Mouse (Mus musculus) liver, embryonic 11.5 days (tissue): Measurements from ENCODE around the gene Mpzl1. TPM values are rescaled to one million over a fixed set of nuclear protein-coding genes. Genes with fewer than 3 reads are reported as not detected.

Experiments
- ATAC-seq: fragments of 200-750 bp; cut with Nextera tagmentation; replicated peaks from 2 replicates; pipeline ENCODE4 v1.8.0; 2017; ENCODE audit warnings: moderate number of reproducible peaks, mild to moderate bottlenecking, moderate TSS enrichment, moderate library complexity; ENCODE audit not compliant: low FRiP score
- DNase-seq: peaks from one replicate; pipeline ENCODE4 v3.0.0-alpha.2; 2017; ENCODE audit warnings: low spot score
- H3K27ac ChIP-seq: fragments of 300-500 bp; sonication (generic); 2 replicates; pipeline ENCODE4 v1.5.1; 2014; ENCODE audit warnings: mild to moderate bottlenecking, low read depth, low read length, control low read depth
- H3K27me3 ChIP-seq: fragments of 300-500 bp; sonication (generic); replicated peaks from 2 replicates; pipeline ENCODE4 v1.6.1; 2014; ENCODE audit warnings: low read length, mixed read lengths; ENCODE audit not compliant: control insufficient read depth, insufficient read depth
- H3K36me3 ChIP-seq: fragments of 300-500 bp; sonication (generic); 2 replicates; pipeline ENCODE4 v1.6.1; 2014; ENCODE audit warnings: mild to moderate bottlenecking, low read length, moderate library complexity, mixed read lengths; ENCODE audit not compliant: control insufficient read depth, insufficient read depth
- H3K4me1 ChIP-seq: fragments of 300-500 bp; sonication (generic); replicated peaks from 2 replicates; pipeline ENCODE4 v1.6.1; 2014; ENCODE audit warnings: low read length, mixed read lengths; ENCODE audit not compliant: control insufficient read depth, insufficient read depth
- H3K4me2 ChIP-seq: fragments of 300-500 bp; sonication (generic); 2 replicates; pipeline ENCODE4 v1.6.1; 2014; ENCODE audit warnings: mild to moderate bottlenecking, control low read depth, moderate library complexity
- H3K4me3 ChIP-seq: fragments of 300-500 bp; sonication (generic); 2 replicates; pipeline ENCODE4 v1.5.1; 2014; ENCODE audit warnings: low read depth, low read length, control low read depth
- H3K9ac ChIP-seq: fragments of 300-500 bp; sonication (generic); 2 replicates; pipeline ENCODE4 v1.6.1; 2014; ENCODE audit warnings: low read depth, low read length, control low read depth
- H3K9me3 ChIP-seq: fragments of 300-500 bp; sonication (generic); 2 replicates; pipeline ENCODE4 v1.6.1; 2016; ENCODE audit warnings: low read length, inconsistent platforms, mixed read lengths; ENCODE audit not compliant: control insufficient read depth
- WGBS: fragments of 180-500 bp; shearing (Covaris S2); extraction: QIAGEN DNeasy Blood & Tissue Kit; methylation state at CpG from one replicate; pipeline ENCODE4 v1.1.7; 2014; 5-methylcytosine and 5-hydroxymethylcytosine counted together
- polyA plus RNA-seq: library from polyadenylated mRNA; unstranded; fragments of >200 nt; fragmentation: Nextera tagmentation; extraction: Ambion mirVana; gene quantifications from 2 replicates; pipeline ENCODE4 v1.2.1, GENCODE M21; 2014

The Mpzl1 gene
- polyA plus RNA-seq, 1 experiment from 2014 or later, result 85.7 TPM

DNA sequence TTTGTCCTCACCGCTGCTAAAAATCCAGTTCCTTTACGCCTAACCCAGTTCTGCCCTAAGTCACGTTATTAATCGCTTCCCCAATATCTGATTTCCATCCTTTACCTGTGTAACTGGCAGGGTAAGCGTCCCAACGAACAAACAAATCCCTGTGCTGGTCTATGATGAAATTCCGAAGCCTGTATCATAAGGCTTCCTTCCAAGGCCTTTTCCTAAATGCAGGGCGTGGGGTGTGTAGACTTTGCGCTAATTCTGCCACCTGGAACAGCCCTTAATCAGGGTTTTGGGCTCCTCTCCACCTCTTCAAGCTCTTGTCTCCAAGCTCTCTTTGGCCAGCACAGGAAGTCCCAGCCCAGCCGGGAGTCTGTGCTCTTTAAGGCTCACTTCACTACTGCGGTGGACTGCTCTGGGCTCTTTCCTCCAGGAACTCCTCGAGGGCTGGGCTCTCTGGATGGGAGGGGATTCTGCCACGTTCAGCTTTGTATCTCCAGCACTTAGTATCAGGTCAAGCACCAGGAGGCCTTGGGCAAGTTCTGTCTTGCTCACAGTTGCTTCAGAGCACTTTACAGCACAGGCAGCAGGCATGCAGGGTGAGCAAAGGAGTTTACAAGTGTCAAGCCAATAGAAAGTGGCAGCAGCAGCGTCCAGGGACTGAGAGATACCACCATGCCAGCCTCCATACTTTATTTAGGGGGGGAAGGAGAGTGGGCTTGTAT lies 48.8 kb downstream of the Mpzl1 start:
- Histone ChIP-seq H3K4me1 (no peaks in the 10 kb centered on the region; the same call in 1 of the 2 replicates), H3K4me2 (no peak overlapping the region), H3K36me3 (no peaks in the 10 kb centered on the region), H3K27me3 (no peaks in the 10 kb centered on the region), H3K9me3 (no peaks in the 10 kb centered on the region), H3K4me3 (no peak overlapping the region), H3K9ac (no peak overlapping the region), H3K27ac (no peak overlapping the region)
- DNase-seq (no peak), ATAC-seq (peak; percentile 26; the same call in 1 of the 2 replicates)
- 61% methylated on average over 14 of the region's 14 CpGs for WGBS

DNA sequence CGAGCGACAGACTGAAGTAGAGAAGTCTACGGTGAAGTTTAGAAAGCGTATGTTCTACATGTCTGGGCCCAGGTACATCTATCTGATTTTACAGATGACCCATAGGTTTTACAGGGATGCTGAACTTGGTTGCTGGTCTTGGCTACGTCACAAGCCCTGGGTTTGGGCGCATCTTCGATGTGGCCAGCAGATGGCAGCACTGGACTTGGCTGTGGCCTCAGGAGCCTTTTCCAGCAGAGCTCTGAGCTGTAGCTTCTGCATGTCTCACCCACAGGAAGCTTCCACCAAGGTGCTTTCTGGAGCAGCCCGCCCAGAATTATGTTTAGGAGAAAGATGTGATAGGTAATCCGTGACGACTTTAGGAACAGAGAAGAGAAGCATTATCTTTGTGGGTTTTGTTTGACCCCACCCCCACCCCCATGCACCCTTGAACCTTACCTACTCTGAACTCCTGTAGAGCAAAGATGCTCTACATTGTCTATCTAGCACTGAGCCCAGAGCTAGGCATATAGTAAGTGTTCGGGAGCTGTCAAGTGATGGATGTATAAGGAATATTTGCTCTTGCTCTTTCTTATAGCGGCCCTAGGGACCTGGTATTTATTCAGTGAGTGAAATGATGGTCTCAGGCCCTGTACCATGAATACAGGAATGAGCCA lies 50.7 kb downstream of the Mpzl1 start:
- H3K36me3 ChIP-seq, result no peaks in the 10 kb centered on the region
- no peak overlapping the region for H3K4me3 ChIP-seq
- no peak overlapping the region for H3K4me2 ChIP-seq
- H3K27me3 ChIP-seq, result no peaks in the 10 kb centered on the region
- H3K4me1 ChIP-seq, result no peaks in the 10 kb centered on the region; the same call in 1 of the 2 replicates
- no peak overlapping the region for H3K27ac ChIP-seq
- H3K9me3 ChIP-seq, result no peaks in the 10 kb centered on the region
- 25% methylated on average over 12 of the region's 12 CpGs for WGBS
- ATAC-seq (peak; percentile 68), DNase-seq (peak; percentile 74)
- H3K9ac ChIP-seq, result no peak overlapping the region

DNA sequence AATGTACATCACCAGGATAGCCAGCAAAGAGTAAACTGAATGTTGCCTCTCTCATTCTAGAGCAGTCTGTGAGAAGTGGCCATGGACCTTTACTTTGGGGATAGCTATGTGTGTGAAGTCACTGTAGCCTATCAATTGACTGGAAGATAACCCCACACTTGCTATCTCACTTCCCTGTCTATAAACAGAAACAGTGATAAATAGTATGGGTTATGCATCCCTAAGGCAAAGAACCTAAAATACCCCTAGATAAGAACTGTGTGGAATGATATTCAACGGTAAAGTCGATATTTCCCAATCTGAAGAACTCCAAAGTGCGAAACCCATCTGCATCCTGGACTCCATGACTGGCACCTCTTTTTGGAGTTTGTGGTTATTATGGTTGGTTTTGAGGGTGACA lies 53.1 kb downstream of the Mpzl1 start:
- no peaks in the 10 kb centered on the region for H3K27me3 ChIP-seq
- no peaks in the 10 kb centered on the region for H3K4me1 ChIP-seq
- H3K27ac ChIP-seq, result no peak overlapping the region
- DNase-seq, result no peak
- H3K9me3 ChIP-seq, result no peaks in the 10 kb centered on the region
- no peak for ATAC-seq
- H3K4me2 ChIP-seq, result no peak overlapping the region
- no peaks in the 10 kb centered on the region for H3K36me3 ChIP-seq
- no peak overlapping the region for H3K9ac ChIP-seq
- H3K4me3 ChIP-seq, result no peak overlapping the region
- 77% methylated on average over 3 of the region's 3 CpGs for WGBS

DNA sequence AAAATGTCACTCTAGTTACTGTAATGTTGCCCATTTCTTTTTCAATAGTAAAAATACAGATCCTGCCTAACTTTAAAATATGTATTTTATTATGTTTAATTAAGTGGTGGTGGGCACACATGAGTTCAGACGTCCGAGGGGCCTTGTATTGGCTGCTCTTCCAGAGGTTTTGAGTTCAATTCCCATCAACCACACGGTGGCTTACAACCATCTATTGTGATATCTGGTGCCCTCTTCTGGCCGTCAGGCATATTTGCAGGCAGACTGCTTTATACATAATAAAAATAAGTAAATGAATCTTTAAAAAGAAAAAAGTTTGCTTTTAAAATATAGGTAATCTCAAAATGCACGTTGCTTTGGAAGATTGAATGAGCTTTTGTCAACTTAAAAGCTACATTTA lies 55.0 kb downstream of the Mpzl1 start:
- H3K4me2 ChIP-seq, result no peak overlapping the region
- H3K36me3 ChIP-seq, result no peaks in the 10 kb centered on the region
- H3K27ac ChIP-seq, result no peak overlapping the region
- ATAC-seq (no peak), DNase-seq (no peak)
- H3K27me3 ChIP-seq, result no peaks in the 10 kb centered on the region
- H3K9me3 ChIP-seq, result no peaks in the 10 kb centered on the region
- no peaks in the 10 kb centered on the region for H3K4me1 ChIP-seq
- 43% methylated on average over 5 of the region's 5 CpGs for WGBS
- no peak overlapping the region for H3K9ac ChIP-seq
- H3K4me3 ChIP-seq, result no peak overlapping the region

DNA sequence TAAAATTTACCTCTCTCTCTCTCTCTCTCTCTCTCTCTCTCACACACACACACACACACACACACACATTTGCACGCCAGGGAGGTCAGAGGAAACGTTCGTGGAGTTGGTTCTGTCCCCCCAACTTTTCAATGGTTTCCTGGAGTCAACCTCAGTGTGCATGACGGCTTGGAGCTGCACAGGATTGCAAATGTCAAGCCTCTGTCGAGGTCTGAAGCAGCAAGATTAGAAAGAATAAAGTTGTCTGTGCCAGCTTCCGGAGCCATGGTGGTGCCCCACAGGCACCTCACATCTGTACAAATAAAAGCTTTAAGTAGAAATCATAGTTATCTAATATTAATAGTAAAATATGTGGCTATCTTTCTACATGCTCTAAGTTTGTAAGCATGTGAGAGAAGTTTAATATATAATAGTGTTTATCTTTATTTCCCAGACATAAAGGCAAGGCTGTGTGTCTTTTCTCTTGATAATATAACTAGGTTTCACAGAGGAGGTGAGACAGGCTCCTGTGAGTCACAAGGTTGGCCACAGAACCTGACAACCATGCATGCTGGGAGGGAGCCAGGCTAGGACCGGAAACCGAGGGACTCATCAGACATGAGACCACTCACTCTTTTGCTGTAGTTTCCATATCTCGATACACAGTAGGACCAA lies 57.8 kb downstream of the Mpzl1 start:
- Histone ChIP-seq H3K4me3 (no peak overlapping the region), H3K27ac (no peak overlapping the region), H3K4me2 (no peak overlapping the region), H3K4me1 (no peaks in the 10 kb centered on the region), H3K9me3 (no peaks in the 10 kb centered on the region), H3K36me3 (no peaks in the 10 kb centered on the region), H3K9ac (no peak overlapping the region), H3K27me3 (no peaks in the 10 kb centered on the region)
- ATAC-seq, result no peak
- no peak for DNase-seq
- 61% methylated on average over 9 of the region's 9 CpGs for WGBS

DNA sequence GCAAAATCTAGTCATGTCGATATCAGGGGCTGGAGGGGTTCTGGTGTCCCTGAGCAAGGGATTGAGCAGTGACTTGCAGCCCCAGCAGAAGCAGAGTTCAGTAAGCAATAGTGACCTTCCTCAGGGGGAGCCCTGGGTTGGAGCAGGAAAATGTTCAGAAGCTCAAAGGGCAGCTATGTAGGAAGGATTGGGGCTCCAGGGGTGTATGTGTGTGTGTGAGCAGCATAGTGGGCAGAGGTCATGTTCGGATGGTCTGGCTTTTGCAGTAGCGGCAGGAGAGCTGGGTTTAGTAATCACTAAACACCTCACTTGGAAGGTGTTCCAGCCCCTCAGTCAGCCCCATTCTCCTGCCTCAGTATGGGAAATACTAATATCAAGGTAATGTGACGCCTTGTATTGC lies 58.3 kb downstream of the Mpzl1 start:
- no peak for DNase-seq
- ATAC-seq, result 0 out of 2 replicates have a peak, but pooled peaks have one; percentile 34
- WGBS, result 70% methylated on average over 4 of the region's 4 CpGs
- H3K4me2 ChIP-seq, result no peak overlapping the region
- H3K4me1 ChIP-seq, result no peaks in the 10 kb centered on the region
- H3K9ac ChIP-seq, result no peak overlapping the region
- H3K9me3 ChIP-seq, result no peaks in the 10 kb centered on the region
- H3K27ac ChIP-seq, result no peak overlapping the region
- H3K4me3 ChIP-seq, result no peak overlapping the region
- H3K27me3 ChIP-seq, result no peaks in the 10 kb centered on the region
- H3K36me3 ChIP-seq, result no peaks in the 10 kb centered on the region

DNA sequence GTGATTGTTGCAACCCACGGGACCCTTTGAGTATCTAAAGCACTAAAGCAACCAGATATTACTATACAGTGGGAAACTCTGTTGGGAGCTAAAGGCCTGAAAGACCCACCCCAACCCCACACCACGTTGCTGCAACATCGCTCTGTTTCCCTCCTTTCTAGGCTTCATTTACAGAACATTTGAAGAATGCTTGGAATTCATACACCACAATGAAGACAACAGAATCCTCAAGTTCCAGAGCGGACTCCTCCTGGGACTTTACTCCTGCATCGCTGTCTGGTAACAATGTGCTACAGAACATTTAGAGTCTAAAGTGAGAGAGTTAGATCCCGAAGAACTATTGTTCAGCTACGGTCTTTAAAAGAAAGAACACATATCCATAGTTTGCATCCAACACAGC lies 66.9 kb downstream of the Mpzl1 start:
- H3K4me1 ChIP-seq, result no peaks in the 10 kb centered on the region
- H3K4me2 ChIP-seq, result no peak overlapping the region
- no peaks in the 10 kb centered on the region for H3K9me3 ChIP-seq
- WGBS, result 85% methylated on average over 7 of the region's 7 CpGs
- no peaks in the 10 kb centered on the region for H3K27me3 ChIP-seq
- DNase-seq (no peak), ATAC-seq (no peak)
- no peaks in the 10 kb centered on the region for H3K36me3 ChIP-seq
- H3K4me3 ChIP-seq, result no peak overlapping the region
- H3K9ac ChIP-seq, result no peak overlapping the region
- no peak overlapping the region for H3K27ac ChIP-seq

DNA sequence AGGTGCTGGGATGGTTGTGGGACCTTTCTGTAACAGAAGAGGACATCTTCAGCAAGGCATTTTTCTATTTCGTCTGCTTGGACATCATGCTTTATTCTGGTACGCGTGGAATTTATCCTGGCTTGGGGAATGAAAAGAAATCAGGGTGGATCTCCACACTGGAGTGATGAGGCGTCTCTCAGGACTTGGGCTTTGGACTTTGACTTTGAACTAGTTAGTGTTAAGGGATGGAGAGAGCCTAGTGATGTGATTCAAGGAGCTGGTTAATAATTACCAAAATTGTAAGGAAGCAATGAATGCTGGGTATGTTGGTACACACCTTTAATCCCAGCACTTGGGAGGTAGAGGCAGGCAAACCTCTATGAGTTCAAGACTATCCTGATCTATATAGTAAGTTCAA lies 69.1 kb downstream of the Mpzl1 start:
- Histone ChIP-seq H3K27ac (no peak overlapping the region), H3K36me3 (no peaks in the 10 kb centered on the region), H3K4me1 (no peaks in the 10 kb centered on the region), H3K9me3 (no peaks in the 10 kb centered on the region), H3K27me3 (no peaks in the 10 kb centered on the region), H3K9ac (no peak overlapping the region), H3K4me3 (no peak overlapping the region), H3K4me2 (no peak overlapping the region)
- 85% methylated on average over 4 of the region's 4 CpGs for WGBS
- ATAC-seq (no peak), DNase-seq (no peak)
